Mouse (Mus musculus) olfactory bulb, adult 2 months (tissue): ENCODE data around the gene Hmmr. TPM values are rescaled to one million over a fixed set of nuclear protein-coding genes. Genes with fewer than 3 reads are reported as not detected.
A peak's percentile ranks its signal among the peaks of the same experiment; 100 is the strongest.

Source experiments
- H3K27ac ChIP-seq: fragments of 200-500 bp; 2 replicates; pipeline ENCODE4 v1.5.1; 2012; ENCODE audit warnings: low read depth, low read length; ENCODE audit not compliant: insufficient read depth
- H3K4me1 ChIP-seq: fragments of 200-500 bp; 2 replicates; pipeline ENCODE4 v1.6.1; 2012; ENCODE audit warnings: low read length; ENCODE audit not compliant: control insufficient read depth, insufficient read depth
- H3K4me3 ChIP-seq: fragments of 200-500 bp; 2 replicates; pipeline ENCODE4 v1.5.1; 2012; ENCODE audit warnings: mild to moderate bottlenecking, low read depth, low read length, moderate library complexity; ENCODE audit not compliant: insufficient read depth
- CTCF ChIP-seq: fragments of 200-500 bp; IDR thresholded peaks from 2 replicates; pipeline ENCODE4 v1.5.1; 2012; ENCODE audit warnings: low read depth, mild to moderate bottlenecking, low read length, moderate library complexity; ENCODE audit not compliant: insufficient read depth
- POLR2A ChIP-seq: fragments of 200-500 bp; IDR thresholded peaks from 2 replicates; pipeline ENCODE4 v1.6.1; 2012; ENCODE audit warnings: mild to moderate bottlenecking, low read depth, low read length, moderate library complexity; ENCODE audit not compliant: insufficient read depth
- WGBS: fragments of 180-500 bp; shearing (Covaris S2); methylation state at CpG from one replicate; pipeline ENCODE4 v1.1.7; 2018; 5-methylcytosine and 5-hydroxymethylcytosine counted together
- polyA plus RNA-seq: library from polyadenylated mRNA; stranded (reverse); fragments of >200 nt; gene quantifications from 2 replicates; pipeline ENCODE4 v1.2.4, GENCODE M21; 2012; ENCODE audit warnings: low replicate concordance; ENCODE audit not compliant: missing spikeins, insufficient read depth, insufficient read length

Hmmr gene
- not detected in 2 replicates for polyA plus RNA-seq

GRCm38 (mm10) chr11:40733339-40734174 lies at the start of gene Hmmr, which contains the start of gene Nudcd2:
TSS of gene Hmmr (minus strand) at chr11:40733422.
TSS of gene Nudcd2 (plus strand) at chr11:40733667.
- Histone ChIP-seq H3K4me3 (peak within 1 kb of the TSS; percentile 95), H3K27ac (0 out of 2 replicates have a peak within 1 kb of the TSS, but pooled peaks have one; percentile 71), H3K4me1 (peaks cover 4% of the 10 kb centered on the region)
- TF ChIP-seq CTCF (no peak), POLR2A (peak; percentile 21; the same call in 1 of the 2 replicates)
- WGBS, result under 1% methylated on average over 52 of the region's 52 CpGs

GRCm38 (mm10) chr11:40781857-40782256 lies 48.6 kb upstream of the Hmmr start:
- Histone ChIP-seq H3K4me1 (no peaks in the 10 kb centered on the region), H3K27ac (no peak overlapping the region), H3K4me3 (no peak overlapping the region)
- TF ChIP-seq POLR2A (no peak), CTCF (no peak)
- 62% methylated on average over 2 of the region's 2 CpGs for WGBS

GRCm38 (mm10) chr11:40775315-40776269 lies 42.4 kb upstream of the Hmmr start:
- H3K4me1 ChIP-seq, result no peaks in the 10 kb centered on the region
- H3K4me3 ChIP-seq, result no peak overlapping the region
- H3K27ac ChIP-seq, result no peak overlapping the region
- TF ChIP-seq POLR2A, result no peak
- no peak for TF ChIP-seq CTCF
- WGBS, result 32% methylated on average over 12 of the region's 12 CpGs

- Histone ChIP-seq H3K27ac (no peak overlapping the region), H3K4me3 (no peak overlapping the region), H3K4me1 (no peaks in the 10 kb centered on the region)
- TF ChIP-seq POLR2A (no peak), CTCF (no peak)
- 83% methylated on average over 4 of the region's 4 CpGs for WGBS
These were observed 31.5 kb upstream of the Hmmr start for GRCm38 (mm10) chr11:40764690-40765089.

GRCm38 (mm10) chr11:40763395-40763794 lies 30.2 kb upstream of the Hmmr start:
- no peak for TF ChIP-seq POLR2A
- no peak overlapping the region for H3K4me3 ChIP-seq
- no peak overlapping the region for H3K27ac ChIP-seq
- H3K4me1 ChIP-seq, result no peaks in the 10 kb centered on the region
- whole genome bisulfite sequencing, result 31% methylated on average over 2 of the region's 2 CpGs

- no peaks in the 10 kb centered on the region for H3K4me1 ChIP-seq
- H3K4me3 ChIP-seq, result no peak overlapping the region
- H3K27ac ChIP-seq, result no peak overlapping the region
- 68% methylated on average over 8 of the region's 8 CpGs for WGBS
- TF ChIP-seq POLR2A, result no peak
- no peak for TF ChIP-seq CTCF
These were observed 26.7 kb upstream of the Hmmr start for GRCm38 (mm10) chr11:40759896-40760295.

GRCm38 (mm10) chr11:40755968-40756367 lies 22.7 kb upstream of the Hmmr start:
- 78% methylated on average over 8 of the region's 8 CpGs for WGBS
- H3K27ac ChIP-seq, result no peak overlapping the region

GRCm38 (mm10) chr11:40755109-40755627 lies 21.9 kb upstream of the Hmmr start, which contains the start of gene Ccng1:
TSS of gene Ccng1 (minus strand) at chr11:40755311.
- under 1% methylated on average over 25 of the region's 25 CpGs for WGBS
- peak within 1 kb of the TSS; percentile 16; the same call in 1 of the 2 replicates for H3K27ac ChIP-seq
- H3K4me1 ChIP-seq, result no peaks in the 10 kb centered on the region
- H3K4me3 ChIP-seq, result peak within 1 kb of the TSS; percentile 79
- peak; percentile 69 for TF ChIP-seq POLR2A
- TF ChIP-seq CTCF, result no peak

More at GRCm38 (mm10) chr11:40755968-40756367, 22.7 kb upstream of the Hmmr start:
- Histone ChIP-seq H3K4me1 (no peaks in the 10 kb centered on the region), H3K4me3 (no peak overlapping the region)
- TF ChIP-seq CTCF (no peak), POLR2A (no peak)
